Mouse (Mus musculus): ENCODE results near the gene Atp10a.

GRCm38 (mm10) chr7:58843767-58844445 is 187.9 kb downstream of the Atp10a start:
- TF ChIP-seq CTCF (IDR thresholded peaks at IDR 0.05; ENCODE audit: extremely low read depth, insufficient read length, insufficient replicate concordance, low read depth, low read length) (no peak), POLR2A (IDR thresholded peaks at IDR 0.05; ENCODE audit: low read depth, low read length) (no peak)
